10 mouse cellular contexts compared by ENCODE assay signal in genomic region chr4:119072363-119072940, GRCm38 (mm10). TPM values are rescaled to one million over a fixed set of nuclear protein-coding genes. Genes with fewer than 3 reads are reported as not detected.
DNase-seq lines count a peak whose midpoint lies in the region; ATAC-seq and TF ChIP-seq lines count a peak whose summit lies in the region.
"Had no signal": no experiment of that assay in that cellular context is flagged by ENCODE, and none has a peak within 500 bp of the region (broad histone marks: within the 10 kb centered on the region; RNA-seq: fewer than 3 reads in every experiment).

No protein-coding gene starts in this region.

- H3K4me3 ChIP-seq in lung, embryonic 14.5 days (ENCODE audit: low read depth, low read length), result no peak overlapping the region
- H3K4me3 ChIP-seq in lung, adult 2 months (replicated peaks; ENCODE audit: extremely low read depth, low read depth, low read length), result no peak overlapping the region
- peak overlapping the region; percentile 32 for H3K4me3 ChIP-seq in forebrain, embryonic 10.5 days
- H3K4me3 ChIP-seq in intestine, embryonic 15.5 days (replicated peaks), result peak overlapping the region; percentile 15; the same call in 1 of the 2 replicates
- no peak overlapping the region for H3K4me3 ChIP-seq in neural tube, embryonic 14.5 days (ENCODE audit: low read depth, low read length)

- peak; percentile 13; the same call in 1 of the 2 replicates for ATAC-seq in lung, embryonic 14.5 days (ENCODE audit: insufficient read depth)
- peak; percentile 27 for ATAC-seq in intestine, embryonic 15.5 days
- no peak for ATAC-seq in neural tube, embryonic 14.5 days (ENCODE audit: low read depth)

- peak overlapping the region; percentile 23; the same call in 1 of the 2 replicates for H3K9ac ChIP-seq in lung, embryonic 14.5 days
- H3K9ac ChIP-seq in intestine, embryonic 15.5 days, result no peak overlapping the region
- H3K9ac ChIP-seq in neural tube, embryonic 14.5 days (replicated peaks; ENCODE audit: low read depth, low read length), result peak overlapping the region; percentile 30; the same call in 1 of the 2 replicates

- WGBS in lung, embryonic 14.5 days, result 33% methylated on average over 19 of the region's 19 CpGs
- 68% methylated on average over 19 of the region's 19 CpGs for WGBS in lung, adult 2 months
- 4% methylated on average over 19 of the region's 19 CpGs for WGBS in forebrain, embryonic 10.5 days
- WGBS in intestine, embryonic 15.5 days, result 47% methylated on average over 19 of the region's 19 CpGs
- 11% methylated on average over 19 of the region's 19 CpGs for WGBS in neural tube, embryonic 14.5 days

- peaks cover 4% of the 10 kb centered on the region for H3K4me1 ChIP-seq in lung, embryonic 14.5 days (ENCODE audit: insufficient read depth)
- H3K4me1 ChIP-seq in lung, adult 2 months (ENCODE audit: control insufficient read depth, insufficient read depth, low read length), result no peaks in the 10 kb centered on the region
- H3K4me1 ChIP-seq in forebrain, embryonic 10.5 days, result peaks cover 95% of the 10 kb centered on the region
- H3K4me1 ChIP-seq in intestine, embryonic 15.5 days (replicated peaks), result peaks cover 25% of the 10 kb centered on the region
- H3K4me1 ChIP-seq in neural tube, embryonic 14.5 days (ENCODE audit: control insufficient read depth, insufficient read depth, low read length), result peaks cover 9% of the 10 kb centered on the region

- no peaks in the 10 kb centered on the region for H3K9me3 ChIP-seq in lung, embryonic 14.5 days (ENCODE audit: low read depth, low read length)
- H3K9me3 ChIP-seq in forebrain, embryonic 10.5 days, result no peaks in the 10 kb centered on the region
- no peaks in the 10 kb centered on the region for H3K9me3 ChIP-seq in intestine, embryonic 15.5 days
- no peaks in the 10 kb centered on the region for H3K9me3 ChIP-seq in neural tube, embryonic 14.5 days (ENCODE audit: control insufficient read depth, low read length)

- H3K27me3 ChIP-seq in lung, embryonic 14.5 days (ENCODE audit: insufficient read depth, low read length), result peaks cover 12% of the 10 kb centered on the region
- peaks cover 16% of the 10 kb centered on the region; the same call in 1 of the 2 replicates for H3K27me3 ChIP-seq in forebrain, embryonic 10.5 days (ENCODE audit: poor library complexity, severe bottlenecking)
- H3K27me3 ChIP-seq in intestine, embryonic 15.5 days (replicated peaks), result no peaks in the 10 kb centered on the region; the same call in 1 of the 2 replicates
- H3K27me3 ChIP-seq in neural tube, embryonic 14.5 days (ENCODE audit: control insufficient read depth, insufficient read depth, low read length), result peaks cover 4% of the 10 kb centered on the region; the same call in 1 of the 2 replicates

- no peaks in the 10 kb centered on the region for H3K36me3 ChIP-seq in lung, embryonic 14.5 days (ENCODE audit: insufficient read depth)
- H3K36me3 ChIP-seq in forebrain, embryonic 10.5 days (replicated peaks), result no peaks in the 10 kb centered on the region
- no peaks in the 10 kb centered on the region for H3K36me3 ChIP-seq in intestine, embryonic 15.5 days
- H3K36me3 ChIP-seq in neural tube, embryonic 14.5 days (ENCODE audit: control insufficient read depth, insufficient read depth, low read length), result no peaks in the 10 kb centered on the region

- no peak for TF ChIP-seq CTCF in lung, embryonic 14.5 days (IDR thresholded peaks at IDR 0.05; ENCODE audit: low read depth)
- TF ChIP-seq CTCF in lung, adult 2 months (IDR thresholded peaks at IDR 0.05; ENCODE audit: insufficient read depth, low read length), result no peak

- peak overlapping the region; percentile 67 for H3K27ac ChIP-seq in lung, embryonic 14.5 days (ENCODE audit: low read depth)
- H3K27ac ChIP-seq in forebrain, embryonic 10.5 days, result peak overlapping the region; percentile 94
- H3K27ac ChIP-seq in intestine, embryonic 15.5 days, result no peak overlapping the region
- H3K27ac ChIP-seq in neural tube, embryonic 14.5 days (ENCODE audit: low read depth, low read length), result 0 out of 2 replicates have a peak overlapping the region, but pooled peaks have one; percentile 13

- no peak for DNase-seq in lung, embryonic 14.5 days
- no peak for DNase-seq in lung, adult 2 months
- peak; percentile 58 for DNase-seq in forebrain, embryonic 10.5 days (ENCODE audit: extremely low spot score, low spot score)
- DNase-seq in urinary bladder, postnatal 14 days (ENCODE audit: low spot score), result no peak
- DNase-seq in c-Kit-positive CD71-positive TER-119-positive erythroid progenitor cells, embryonic 14.5 days (ENCODE audit: low spot score), result no peak
- DNase-seq in gastrocnemius, postnatal 4 days (ENCODE audit: low spot score in 2 of 2), result no peak
- DNase-seq: kidney, postnatal 25 days; thymus, postnatal 25 days had no signal

- no peak for TF ChIP-seq POLR2A in lung, adult 2 months (IDR thresholded peaks at IDR 0.05; ENCODE audit: borderline replicate concordance, extremely low read depth, low read depth, low read length)

- peak overlapping the region; percentile 48 for H3K4me2 ChIP-seq in lung, embryonic 14.5 days
- H3K4me2 ChIP-seq in intestine, embryonic 15.5 days (replicated peaks), result peak overlapping the region; percentile 51
- peak overlapping the region; percentile 50 for H3K4me2 ChIP-seq in neural tube, embryonic 14.5 days (ENCODE audit: low read depth, low read length)

RNA-seq across cellular contexts. Expression of gene Slc2a1, which starts 36.1 kb away (rescaled TPM):
- 70.7 and 83.1 TPM in 2 replicates for polyA plus RNA-seq in lung, embryonic 14.5 days (2014; fragmentation: Nextera tagmentation; extraction: Ambion mirVana)
- 32.0 and 39.0 TPM in 2 replicates for polyA plus RNA-seq in lung, adult 2 months (2012; rRNA removed)
- polyA plus RNA-seq in forebrain, embryonic 10.5 days (2016; fragmentation: Nextera tagmentation; extraction: Ambion mirVana), result 204 and 222 TPM in 2 replicates
- 132 and 136 TPM in 2 replicates for polyA plus RNA-seq in intestine, embryonic 15.5 days (2015; fragmentation: Nextera tagmentation; extraction: Ambion mirVana)
- 61.8 and 83.3 TPM in 2 replicates for polyA plus RNA-seq in neural tube, embryonic 14.5 days (2014; fragmentation: Nextera tagmentation; extraction: Ambion mirVana)
- total RNA-seq in gastrocnemius, postnatal 4 days (2021), result 1 to 10 TPM; 5.8 to 7.0 TPM

Comparison
In these comparisons a context has a peak if more than half of its experiments do, and no peak if none do; other contexts are left out.
1. H3K4me3 ChIP-seq: peak in forebrain, embryonic 10.5 days (single experiment) and intestine, embryonic 15.5 days (single experiment); none in lung, embryonic 14.5 days (single experiment), lung, adult 2 months (single experiment) and neural tube, embryonic 14.5 days (single experiment).
2. Peak in every context shown above with its lines, with median percentiles within 50 percentile points of each other: H3K4me2 ChIP-seq.